Mouse (Mus musculus) liver, embryonic 13.5 days (tissue): ENCODE data around the gene Trim38. TPM values are rescaled to one million over a fixed set of nuclear protein-coding genes. Genes with fewer than 3 reads are reported as not detected.
"Not testable (repeated sequence)": the region's sequence is repeated elsewhere in the genome, so short reads cannot be mapped to it uniquely, and the experiment has no call there.

Experiments used
- ATAC-seq: fragments of 200-750 bp; cut with Nextera tagmentation; 2 replicates; pipeline ENCODE4 v1.8.0; 2017; ENCODE audit warnings: low read depth, mild to moderate bottlenecking, moderate number of reproducible peaks, moderate library complexity
- DNase-seq: peaks from one replicate; pipeline ENCODE4 v3.0.0; 2022
- H3K27ac ChIP-seq: fragments of 300-500 bp; sonication (generic); 2 replicates; pipeline ENCODE4 v1.5.1; 2015; ENCODE audit warnings: moderate library complexity, mild to moderate bottlenecking, inconsistent platforms
- H3K27me3 ChIP-seq: fragments of 300-500 bp; sonication (generic); 2 replicates; pipeline ENCODE4 v1.6.1; 2015; ENCODE audit warnings: mild to moderate bottlenecking, inconsistent platforms
- H3K36me3 ChIP-seq: fragments of 300-500 bp; sonication (generic); 2 replicates; pipeline ENCODE4 v1.6.1; 2015; ENCODE audit warnings: mild to moderate bottlenecking, inconsistent platforms
- H3K4me1 ChIP-seq: fragments of 300-500 bp; sonication (generic); replicated peaks from 2 replicates; pipeline ENCODE4 v1.6.1; 2015; ENCODE audit warnings: inconsistent platforms
- H3K4me2 ChIP-seq: fragments of 300-500 bp; sonication (generic); 2 replicates; pipeline ENCODE4 v1.6.1; 2015; ENCODE audit warnings: inconsistent platforms, mild to moderate bottlenecking, moderate library complexity
- H3K4me3 ChIP-seq: fragments of 300-500 bp; sonication (generic); replicated peaks from 2 replicates; pipeline ENCODE4 v1.5.1; 2015; ENCODE audit warnings: mild to moderate bottlenecking, inconsistent platforms
- H3K9ac ChIP-seq: fragments of 300-500 bp; sonication (generic); 2 replicates; pipeline ENCODE4 v1.6.1; 2015; ENCODE audit warnings: mild to moderate bottlenecking, inconsistent platforms
- H3K9me3 ChIP-seq: fragments of 300-500 bp; sonication (generic); replicated peaks from 2 replicates; pipeline ENCODE4 v1.6.1; 2016; ENCODE audit warnings: inconsistent platforms
- WGBS: fragments of 180-500 bp; shearing (Covaris S2); methylation state at CpG from one replicate; pipeline ENCODE4 v1.1.7; 2015; ENCODE audit not compliant: insufficient replicate concordance; 5-methylcytosine and 5-hydroxymethylcytosine counted together
- polyA plus RNA-seq: library from polyadenylated mRNA; unstranded; fragments of >200 nt; fragmentation: Nextera tagmentation; extraction: Ambion mirVana; gene quantifications from 2 replicates; pipeline ENCODE4 v1.2.1, GENCODE M21; 2015

Gene Trim38
- 0.14 TPM in 1 of 2 replicates, not detected in the other for polyA plus RNA-seq

DNA sequence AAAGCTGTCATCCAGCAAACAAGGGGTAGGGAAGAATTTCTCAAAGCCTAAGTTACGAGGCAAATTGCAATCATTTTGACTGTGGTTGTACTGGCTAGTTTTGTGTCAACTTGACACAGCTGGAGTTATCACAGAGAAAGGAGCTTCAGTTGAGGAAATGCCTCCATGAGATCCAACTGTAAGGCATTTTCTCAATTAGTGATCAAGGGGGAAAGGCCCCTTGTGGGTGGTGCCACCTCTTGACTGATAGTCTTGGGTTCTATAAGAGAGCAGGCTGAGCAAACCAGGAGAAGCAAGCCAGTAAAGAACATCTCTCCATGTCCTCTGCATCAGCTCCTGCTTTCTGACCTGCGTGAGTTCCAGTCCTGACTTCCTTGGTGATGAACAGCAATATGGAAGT is at the start of gene Trim38:
TSS of gene Trim38 (plus strand) at position 301 of the 400 bp plus-strand sequence.
- H3K27ac ChIP-seq, H3K9me3 ChIP-seq, H3K27me3 ChIP-seq, H3K4me2 ChIP-seq, ATAC-seq, DNase-seq, H3K4me3 ChIP-seq, H3K36me3 ChIP-seq: not testable (repeated sequence)
- 70% methylated on average over 2 of the region's 2 CpGs for WGBS
- peak within 1 kb of the TSS; percentile 39; the same call in 1 of the 2 replicates for H3K9ac ChIP-seq
- peaks cover 56% of the 10 kb centered on the region for H3K4me1 ChIP-seq

DNA sequence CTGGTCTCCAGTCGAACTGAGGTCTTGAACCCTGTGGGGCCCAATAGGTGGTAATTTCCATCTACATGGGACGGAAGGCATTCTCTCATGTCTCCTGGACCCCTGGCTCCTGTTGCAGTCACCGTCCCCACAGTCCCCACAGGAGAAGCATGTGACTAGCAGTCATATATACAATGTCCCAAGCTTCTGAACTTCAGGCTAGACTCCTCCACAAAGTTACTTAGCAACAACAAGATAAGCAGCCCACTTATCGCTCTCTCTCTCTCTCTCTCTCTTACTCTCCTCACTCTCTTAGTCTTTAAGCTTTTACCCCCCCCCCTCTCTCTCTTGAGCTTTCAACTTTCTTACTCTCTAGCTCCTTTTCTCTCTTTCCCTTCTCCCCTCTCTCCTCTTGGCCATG is 45.5 kb upstream of the Trim38 start:
- no peaks in the 10 kb centered on the region for H3K36me3 ChIP-seq
- H3K4me2 ChIP-seq = no peak overlapping the region
- ATAC-seq (peak; percentile 66), DNase-seq (no peak)
- H3K27me3 ChIP-seq = no peaks in the 10 kb centered on the region
- no peaks in the 10 kb centered on the region for H3K9me3 ChIP-seq
- peak overlapping the region; percentile 17; the same call in 1 of the 2 replicates for H3K9ac ChIP-seq
- H3K4me3 ChIP-seq = no peak overlapping the region
- no peak overlapping the region for H3K27ac ChIP-seq
- WGBS = 49% methylated on average over 4 of the region's 4 CpGs
- peaks cover 46% of the 10 kb centered on the region for H3K4me1 ChIP-seq

DNA sequence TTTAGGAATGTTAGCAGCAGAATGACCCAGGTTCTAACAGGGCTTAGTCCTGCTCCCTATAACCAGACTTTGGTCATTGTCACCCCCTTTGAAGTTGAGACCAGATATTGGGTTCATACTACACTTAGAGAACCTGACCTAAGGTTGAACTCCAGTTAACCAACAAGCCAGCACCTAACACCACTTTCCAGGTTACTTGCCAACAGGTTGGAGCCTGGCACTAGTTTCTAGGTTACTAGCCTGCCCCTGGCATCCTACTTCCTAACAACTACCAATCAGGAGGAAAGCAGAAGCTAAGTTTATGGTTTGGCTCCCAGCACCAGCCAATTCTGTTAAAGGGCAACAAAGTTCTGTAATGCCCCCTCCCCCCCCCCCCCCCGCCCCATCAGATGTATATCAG is 44.5 kb upstream of the Trim38 start:
- no peak overlapping the region for H3K4me2 ChIP-seq
- no peaks in the 10 kb centered on the region for H3K9me3 ChIP-seq
- H3K27ac ChIP-seq = no peak overlapping the region
- no peak overlapping the region for H3K9ac ChIP-seq
- H3K27me3 ChIP-seq = no peaks in the 10 kb centered on the region
- WGBS = 14% methylated on average over 1 of the region's 1 CpGs
- no peak for ATAC-seq
- peaks cover 54% of the 10 kb centered on the region for H3K4me1 ChIP-seq
- no peaks in the 10 kb centered on the region for H3K36me3 ChIP-seq
- no peak overlapping the region for H3K4me3 ChIP-seq
- DNase-seq = no peak

DNA sequence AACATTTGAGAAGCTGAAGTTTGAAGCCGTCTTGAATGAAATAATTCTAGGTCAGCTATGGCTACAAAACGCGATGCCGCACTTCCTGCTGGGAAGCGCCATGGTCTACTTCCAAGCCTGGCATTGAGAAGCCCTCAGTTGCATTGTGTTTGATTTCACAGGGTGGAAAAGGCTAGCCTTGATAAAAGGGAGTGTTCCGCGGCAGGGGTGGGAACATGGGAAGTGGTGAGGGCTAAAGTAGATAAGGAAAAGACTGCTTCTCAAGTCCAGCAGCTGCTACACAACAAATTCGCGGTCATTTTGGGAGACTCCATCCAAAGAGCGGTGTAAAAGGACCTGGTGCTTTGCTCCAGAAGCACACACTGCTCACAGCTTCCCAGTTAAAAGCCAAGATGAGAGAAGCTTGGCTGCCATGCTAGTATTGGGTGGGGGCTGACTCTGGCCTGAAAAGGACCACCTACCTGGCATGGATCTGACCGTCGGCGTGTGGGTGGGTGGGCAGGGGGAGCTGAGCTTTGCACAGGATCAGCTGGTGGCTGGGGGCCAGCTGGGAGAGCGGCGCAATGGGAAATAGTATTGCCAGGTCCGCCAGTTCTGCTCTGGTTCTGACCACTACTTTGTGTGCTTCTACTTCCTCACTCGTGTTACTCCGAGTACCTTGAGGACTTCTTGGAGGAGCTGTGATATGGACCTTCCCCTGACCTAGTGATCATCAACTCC is 41.1 kb upstream of the Trim38 start:
- WGBS = 48% methylated on average over 18 of the region's 18 CpGs
- Histone ChIP-seq H3K27ac (peak overlapping the region; percentile 10), H3K9me3 (no peaks in the 10 kb centered on the region), H3K36me3 (no peaks in the 10 kb centered on the region), H3K27me3 (no peaks in the 10 kb centered on the region), H3K4me2 (peak overlapping the region; percentile 35), H3K4me3 (no peak overlapping the region), H3K9ac (peak overlapping the region; percentile 46; the same call in 1 of the 2 replicates), H3K4me1 (peaks cover 54% of the 10 kb centered on the region)
- no peak for ATAC-seq
- no peak for DNase-seq

DNA sequence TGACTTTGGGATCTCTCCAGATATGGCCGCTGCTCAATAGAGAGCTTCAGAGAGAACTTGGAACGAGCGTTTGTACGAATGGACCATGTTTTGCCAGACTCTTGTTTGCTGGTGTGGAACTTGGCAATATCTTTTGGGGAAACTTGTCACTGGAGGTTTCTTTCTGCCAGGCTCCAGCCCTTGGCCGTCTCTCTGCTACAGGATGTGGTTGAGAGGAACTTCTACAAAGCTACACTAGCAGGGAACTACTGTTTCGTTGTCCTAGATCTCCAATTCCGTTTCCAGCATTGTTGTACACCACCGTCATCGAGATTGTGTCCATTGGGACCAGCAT is 40.6 kb upstream of the Trim38 start:
- no peaks in the 10 kb centered on the region for H3K36me3 ChIP-seq
- no peaks in the 10 kb centered on the region for H3K27me3 ChIP-seq
- no peaks in the 10 kb centered on the region for H3K9me3 ChIP-seq
- peak overlapping the region; percentile 10; the same call in 1 of the 2 replicates for H3K27ac ChIP-seq
- DNase-seq = no peak
- peak overlapping the region; percentile 35; the same call in 1 of the 2 replicates for H3K4me2 ChIP-seq
- no peak overlapping the region for H3K4me3 ChIP-seq
- ATAC-seq = no peak
- H3K9ac ChIP-seq = 0 out of 2 replicates have a peak overlapping the region, but pooled peaks have one; percentile 9
- WGBS = 49% methylated on average over 9 of the region's 9 CpGs
- peaks cover 49% of the 10 kb centered on the region for H3K4me1 ChIP-seq

DNA sequence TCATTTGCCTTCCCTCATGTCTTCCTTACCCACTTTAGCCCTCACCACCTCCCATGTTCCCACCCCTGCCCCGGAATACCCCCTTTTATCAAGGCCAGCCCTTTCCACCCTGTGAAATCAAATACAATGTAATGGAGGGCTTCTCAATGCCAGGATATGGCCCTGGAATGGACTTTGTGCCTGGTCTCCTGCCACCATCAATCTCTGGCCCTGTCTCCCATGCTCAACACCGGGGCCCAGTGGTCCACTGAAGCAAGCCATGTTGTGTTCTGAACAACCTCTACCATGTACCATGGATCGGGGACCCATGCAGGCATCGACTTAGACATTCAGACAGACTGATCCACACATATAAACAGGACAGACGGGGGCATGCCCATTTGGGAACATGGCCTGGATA is 40.0 kb upstream of the Trim38 start:
- Histone ChIP-seq H3K36me3 (no peaks in the 10 kb centered on the region), H3K4me1 (peaks cover 43% of the 10 kb centered on the region), H3K27ac (peak overlapping the region; percentile 21; the same call in 1 of the 2 replicates), H3K4me2 (no peak overlapping the region), H3K27me3 (no peaks in the 10 kb centered on the region), H3K9me3 (no peaks in the 10 kb centered on the region), H3K4me3 (no peak overlapping the region), H3K9ac (peak overlapping the region; percentile 9; the same call in 1 of the 2 replicates)
- no peak for DNase-seq
- ATAC-seq = peak; percentile 5; the same call in 1 of the 2 replicates
- WGBS = 81% methylated on average over 5 of the region's 5 CpGs

DNA sequence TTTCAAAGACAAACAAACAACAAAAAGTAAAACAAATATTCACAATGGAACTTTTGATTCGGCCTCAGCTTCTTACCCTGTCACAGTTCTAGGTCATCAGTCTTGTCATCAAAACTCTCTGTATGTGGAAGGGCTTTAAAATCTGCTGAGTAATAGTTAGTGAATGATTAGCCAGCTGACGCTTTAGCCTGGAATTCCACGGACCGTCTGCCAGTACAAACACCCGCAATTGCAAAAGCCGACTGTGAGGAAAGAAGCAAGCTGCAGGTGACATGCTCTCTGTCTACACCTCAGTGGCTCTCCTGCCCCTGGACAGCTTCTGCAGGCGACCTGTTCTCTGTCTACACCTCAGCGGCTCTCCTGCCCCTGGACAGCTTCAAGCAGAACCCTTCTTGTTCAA is 39.2 kb upstream of the Trim38 start:
- no peak for DNase-seq
- Histone ChIP-seq H3K27ac (no peak overlapping the region), H3K4me1 (peaks cover 37% of the 10 kb centered on the region), H3K9me3 (no peaks in the 10 kb centered on the region), H3K27me3 (no peaks in the 10 kb centered on the region), H3K36me3 (no peaks in the 10 kb centered on the region), H3K4me3 (no peak overlapping the region), H3K9ac (no peak overlapping the region), H3K4me2 (no peak overlapping the region)
- 53% methylated on average over 8 of the region's 8 CpGs for WGBS
- ATAC-seq = peak; percentile 62; the same call in 1 of the 2 replicates

DNA sequence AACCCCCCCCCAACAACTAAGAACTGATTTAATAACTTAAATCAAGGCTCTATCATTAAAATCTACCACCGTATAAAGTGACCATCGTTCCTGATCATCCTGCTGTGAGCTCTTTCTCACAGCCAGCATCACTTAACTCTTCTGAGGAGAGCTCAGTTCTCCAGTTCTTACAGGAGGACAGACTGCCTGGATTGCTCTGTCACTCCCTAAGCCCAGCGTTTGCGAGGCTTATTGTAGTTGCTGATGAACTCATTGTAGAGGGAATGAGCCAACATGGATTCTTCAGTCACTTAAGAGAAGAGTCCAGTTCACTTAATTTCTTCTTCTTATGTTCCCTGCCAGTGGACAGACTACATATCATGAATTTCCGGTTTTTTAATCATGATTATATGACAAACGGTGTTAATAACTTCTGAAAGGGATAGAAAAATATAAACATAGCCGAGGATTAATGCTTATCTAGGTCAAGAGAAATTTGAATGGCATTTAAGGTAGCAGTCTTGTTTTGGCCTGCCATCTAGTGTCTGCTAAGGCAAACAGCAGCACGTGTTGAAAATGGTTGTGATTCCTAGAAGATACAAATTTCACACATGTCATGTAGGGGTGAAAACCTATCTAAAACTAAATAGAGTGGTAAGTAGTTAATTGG is 37.4 kb upstream of the Trim38 start:
- Histone ChIP-seq H3K27me3 (no peaks in the 10 kb centered on the region), H3K27ac (no peak overlapping the region), H3K4me3 (no peak overlapping the region), H3K4me2 (no peak overlapping the region), H3K9ac (no peak overlapping the region), H3K9me3 (no peaks in the 10 kb centered on the region), H3K36me3 (no peaks in the 10 kb centered on the region), H3K4me1 (peaks cover 37% of the 10 kb centered on the region)
- no peak for ATAC-seq
- no peak for DNase-seq
- WGBS = 24% methylated on average over 8 of the region's 8 CpGs

DNA sequence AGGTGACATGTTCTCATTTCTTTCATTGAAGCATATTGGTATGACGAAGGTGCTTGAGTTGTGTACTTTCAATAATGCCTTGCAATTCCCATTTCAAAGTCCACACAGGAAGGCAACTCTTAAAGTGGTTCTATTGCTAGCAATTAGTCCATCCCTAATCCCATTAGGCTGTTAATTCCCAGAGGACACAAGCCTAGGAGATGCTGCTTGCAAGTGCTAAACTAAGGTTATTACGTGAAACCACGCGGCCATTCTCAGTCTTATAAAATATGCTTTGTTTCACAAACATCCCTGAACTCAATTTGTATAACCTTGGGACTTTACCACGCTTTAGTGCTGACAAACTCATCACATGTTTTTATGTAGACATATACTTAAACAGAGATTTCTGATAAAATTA is 32.6 kb upstream of the Trim38 start:
- Histone ChIP-seq H3K9ac (peak overlapping the region; percentile 17; the same call in 1 of the 2 replicates), H3K36me3 (no peaks in the 10 kb centered on the region), H3K27me3 (no peaks in the 10 kb centered on the region), H3K4me3 (no peak overlapping the region), H3K27ac (peak overlapping the region; percentile 100), H3K4me1 (peaks cover 24% of the 10 kb centered on the region), H3K4me2 (no peak overlapping the region), H3K9me3 (no peaks in the 10 kb centered on the region)
- 86% methylated on average over 5 of the region's 5 CpGs for WGBS
- ATAC-seq (no peak), DNase-seq (no peak)

DNA sequence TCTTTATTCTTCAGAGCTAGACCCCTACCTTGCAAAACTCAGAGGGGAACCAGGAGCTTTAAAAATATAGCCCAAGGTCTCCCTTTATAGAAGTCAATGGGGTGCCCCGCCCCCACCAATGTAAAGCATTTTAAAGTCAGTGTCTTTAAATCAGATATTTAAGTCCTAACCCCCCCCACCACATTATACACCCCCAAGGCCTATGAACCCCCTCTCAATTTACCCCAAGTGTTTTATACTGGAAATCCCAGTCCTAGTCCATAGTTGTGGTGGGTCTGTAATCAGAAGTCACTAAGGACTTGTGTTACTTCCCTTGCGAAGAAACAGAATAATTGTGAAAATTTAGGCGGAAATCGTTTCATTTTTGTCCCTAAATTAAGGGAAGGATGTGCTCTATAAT is 31.7 kb upstream of the Trim38 start:
- peak overlapping the region; percentile 82 for H3K4me2 ChIP-seq
- H3K4me1 ChIP-seq = peaks cover 31% of the 10 kb centered on the region
- no peaks in the 10 kb centered on the region for H3K27me3 ChIP-seq
- H3K4me3 ChIP-seq = peak overlapping the region; percentile 65
- H3K36me3 ChIP-seq = no peaks in the 10 kb centered on the region
- DNase-seq = no peak
- 18% methylated on average over 4 of the region's 4 CpGs for WGBS
- H3K9me3 ChIP-seq = no peaks in the 10 kb centered on the region
- peak overlapping the region; percentile 92 for H3K9ac ChIP-seq
- ATAC-seq = no peak
- H3K27ac ChIP-seq = peak overlapping the region; percentile 100

DNA sequence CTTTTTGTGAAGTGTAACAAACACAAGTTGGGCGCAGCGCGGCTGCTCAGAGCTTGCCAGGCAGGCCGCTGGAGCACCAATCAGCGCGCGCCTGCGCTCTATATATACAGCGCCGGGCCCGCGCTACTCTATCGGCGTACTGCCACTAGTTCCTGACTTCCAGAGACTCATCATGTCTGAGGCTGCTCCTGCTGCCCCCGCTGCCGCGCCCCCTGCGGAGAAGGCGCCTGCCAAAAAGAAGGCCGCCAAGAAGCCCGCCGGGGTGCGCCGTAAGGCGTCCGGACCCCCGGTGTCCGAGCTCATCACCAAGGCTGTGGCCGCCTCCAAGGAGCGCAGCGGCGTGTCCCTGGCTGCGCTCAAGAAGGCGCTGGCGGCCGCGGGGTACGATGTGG is 31.0 kb upstream of the Trim38 start, which contains the start of gene Hist1h1c:
TSS of gene Hist1h1c (plus strand) at position 132 of the 392 bp plus-strand sequence.
- peak; percentile 95 for DNase-seq

More for the DNA sequence above, 31.0 kb upstream of the Trim38 start, which contains the start of gene Hist1h1c:
- peak; percentile 79 for ATAC-seq
- no peaks in the 10 kb centered on the region for H3K36me3 ChIP-seq
- no peaks in the 10 kb centered on the region for H3K27me3 ChIP-seq
- peak within 1 kb of the TSS; percentile 92 for H3K9ac ChIP-seq
- H3K4me2 ChIP-seq = peak within 1 kb of the TSS; percentile 82
- H3K27ac ChIP-seq = peak within 1 kb of the TSS; percentile 100
- H3K4me3 ChIP-seq = peak within 1 kb of the TSS; percentile 65
- under 1% methylated on average over 38 of the region's 38 CpGs for WGBS
- peaks cover 35% of the 10 kb centered on the region for H3K4me1 ChIP-seq
- H3K9me3 ChIP-seq = no peaks in the 10 kb centered on the region
